Mouse (Mus musculus) adrenal gland, adult 10 weeks (tissue): ENCODE measurements around the gene Gm19935. TPM values are rescaled to one million over a fixed set of nuclear protein-coding genes. Genes with fewer than 3 reads are reported as not detected.

ENCODE experiments used
- polyA plus RNA-seq: library from polyadenylated mRNA; stranded (reverse); fragments of 350-450 nt; fragmentation: Illumina TruSeq; extraction: RNeasy Lipid Tissue Mini Kit (QIAGEN cat#74804); gene quantifications from one replicate; pipeline ENCODE4 v1.2.3, GENCODE M21; 2014; ENCODE audit warnings: low read depth, low replicate concordance

Gm19935 gene
- polyA plus RNA-seq, result not detected

GRCm38 (mm10) chr8:90817293-90817692 lies at the start of gene Gm19935:
Gene Gm19935 (minus strand): TSS chr8:90817393.

DNA sequence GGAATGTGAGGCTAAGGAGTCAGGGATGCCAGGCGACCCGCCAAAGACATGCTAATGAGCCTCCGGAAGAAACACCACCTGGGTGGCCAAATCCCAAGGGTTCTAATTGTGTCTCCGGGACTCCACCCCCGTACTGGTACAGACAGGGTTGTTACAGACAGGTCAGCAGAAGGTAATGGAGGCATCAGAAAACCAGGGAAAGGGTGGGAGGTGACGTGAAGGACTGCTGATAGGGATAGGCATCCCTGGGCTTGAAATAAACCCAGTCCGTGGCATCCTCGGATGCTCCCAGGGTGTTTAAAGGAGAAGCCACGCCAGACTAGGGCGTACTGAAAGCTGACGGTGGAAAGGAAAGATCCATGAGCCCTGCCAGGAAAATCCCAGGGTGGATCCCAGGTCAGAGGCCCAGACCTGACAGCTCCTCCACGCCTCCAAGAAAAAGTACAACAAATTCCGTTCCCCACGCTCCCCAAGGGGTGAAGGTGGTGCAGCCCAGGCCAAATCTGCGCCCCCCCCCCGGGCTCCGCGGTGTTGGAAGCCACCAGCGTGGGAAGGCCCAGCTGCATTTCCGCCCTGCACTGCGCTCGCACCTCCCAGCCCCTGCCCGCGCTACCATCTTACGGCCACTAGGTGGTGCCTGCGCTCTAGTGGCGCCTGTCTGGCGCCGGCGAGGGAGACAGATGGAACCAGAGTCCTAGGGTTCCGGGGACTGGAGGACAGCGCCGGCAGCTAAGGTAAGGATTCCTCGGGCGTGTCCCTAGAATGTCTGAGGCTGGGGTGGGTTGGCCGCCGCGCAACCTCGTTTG lies 11.2 kb upstream of the Gm19935 start, which contains the start of gene Chd9:
TSS of gene Chd9 (plus strand) at position 172 of the 806 bp plus-strand sequence.

Other genes with a start within 250 kb of the Gm19935 start
- 161 TPM for gene Chd9, start 11.0 kb upstream of the Gm19935 start, polyA plus RNA-seq